Mouse (Mus musculus) kidney, postnatal 25 days (tissue): Measurements from ENCODE around the gene Esr1.

Experiments
- DNase-seq, 2 experiments: peaks; one replicate each; pipeline ENCODE4 v3.0.0; 2021; ENCODE audit warnings: mixed read lengths in 2 of 2

The Esr1 gene

DNA sequence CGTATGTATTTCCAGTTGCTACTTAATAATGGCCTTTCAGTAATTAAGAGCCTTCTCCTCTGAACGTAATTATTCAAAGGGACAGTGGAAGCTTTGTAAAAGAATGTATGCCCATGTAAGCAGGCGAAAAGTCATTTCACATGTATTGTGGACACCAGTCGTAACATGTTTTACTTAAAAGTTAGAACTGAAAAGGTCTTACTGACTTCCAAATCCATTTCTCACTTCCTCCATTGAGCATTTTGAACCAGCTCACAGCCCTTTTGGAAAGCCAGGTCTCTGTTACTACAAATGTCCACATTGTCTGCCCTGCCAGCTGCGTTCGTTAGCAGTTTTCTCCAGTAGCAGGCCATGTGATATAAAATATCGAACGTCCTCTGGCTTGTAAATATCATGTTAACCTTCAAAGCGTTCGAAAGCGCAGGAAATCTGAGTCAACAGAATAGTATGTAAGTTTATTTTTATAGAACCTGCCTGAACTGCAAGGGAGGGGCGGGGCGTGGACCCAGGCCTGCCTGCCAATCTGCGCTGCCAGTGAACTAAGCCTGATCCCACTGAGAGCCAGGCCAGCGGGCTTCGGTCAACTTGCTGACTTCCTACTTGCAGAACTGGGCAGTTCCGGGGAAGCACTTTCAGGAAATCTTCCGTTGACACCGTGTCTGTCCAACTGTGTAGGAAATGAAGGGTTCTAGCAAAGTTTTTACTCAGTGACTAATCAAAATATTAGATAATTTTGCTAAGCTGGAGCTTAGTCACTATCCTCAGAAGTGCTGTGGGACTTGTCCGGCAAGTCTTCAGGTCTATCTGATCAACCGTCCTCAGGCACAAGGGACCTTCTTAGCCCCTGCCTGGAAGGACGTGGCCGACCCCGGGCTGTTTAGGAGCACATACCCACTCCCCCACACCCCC is 9.5 kb downstream of the Esr1 start:
- peak; percentile 75 to 87 for DNase-seq

- no peak for DNase-seq
Measured at GRCm38 (mm10) chr10:4621505-4621815, 10.1 kb downstream of the Esr1 start.

DNA sequence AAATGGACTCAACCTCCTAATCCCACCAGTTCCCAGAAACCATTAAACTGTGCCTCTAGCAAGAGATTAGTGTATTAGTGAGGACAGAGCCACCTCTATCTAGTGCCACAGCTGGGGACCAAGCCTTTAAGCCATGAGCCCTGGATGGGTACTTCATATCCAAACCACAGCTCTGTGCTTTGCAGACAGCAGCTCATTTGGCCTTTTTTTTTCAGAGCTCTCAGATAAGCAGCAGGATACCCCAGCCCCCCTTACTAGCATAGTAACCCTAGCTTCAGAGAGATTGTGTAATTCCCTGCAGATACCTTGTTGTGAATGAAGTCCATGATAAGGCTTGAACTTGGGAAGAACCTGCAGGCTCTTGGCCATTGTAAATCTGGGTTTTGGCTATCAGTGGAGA is 11.9 kb downstream of the Esr1 start:
- DNase-seq: no peak

- peak; percentile 27 to 63 for DNase-seq
Measured at GRCm38 (mm10) chr10:4624581-4624980, 13.2 kb downstream of the Esr1 start.

GRCm38 (mm10) chr10:4625300-4625699 is 13.9 kb downstream of the Esr1 start:
- DNase-seq: no peak

GRCm38 (mm10) chr10:4626432-4626831 is 15.0 kb downstream of the Esr1 start:
- peak in 1 of 2 experiments; percentile 21 for DNase-seq

DNA sequence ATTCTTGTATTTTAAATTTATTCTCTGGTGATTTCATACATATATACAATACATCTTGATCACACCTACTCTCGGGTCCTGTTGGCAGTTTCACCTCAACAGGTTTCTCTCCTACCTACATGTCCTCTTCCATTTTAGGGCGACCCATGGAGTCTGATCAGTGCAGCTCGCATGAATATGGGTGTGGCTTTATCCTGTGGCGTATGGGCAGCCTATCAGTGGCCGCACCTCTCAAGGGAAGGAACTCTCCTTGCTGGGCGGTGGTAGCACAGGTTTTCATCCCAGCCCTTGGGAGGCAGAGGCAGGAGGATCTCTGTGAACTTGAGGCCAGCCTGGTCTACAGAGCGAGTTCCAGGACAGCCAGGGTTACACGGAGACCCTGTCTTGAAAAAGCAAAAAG is 15.6 kb downstream of the Esr1 start:
- DNase-seq: no peak

GRCm38 (mm10) chr10:4627415-4627814 is 16.0 kb downstream of the Esr1 start:
- no peak for DNase-seq

- DNase-seq: no peak
Measured at GRCm38 (mm10) chr10:4629314-4629713, 17.9 kb downstream of the Esr1 start.

GRCm38 (mm10) chr10:4632211-4632704 is 20.9 kb downstream of the Esr1 start:
- DNase-seq: no peak

GRCm38 (mm10) chr10:4633287-4634030 is 22.1 kb downstream of the Esr1 start:
- DNase-seq: no peak

GRCm38 (mm10) chr10:4635740-4636139 is 24.3 kb downstream of the Esr1 start:
- peak in 1 of 2 experiments; percentile 29 for DNase-seq

DNA sequence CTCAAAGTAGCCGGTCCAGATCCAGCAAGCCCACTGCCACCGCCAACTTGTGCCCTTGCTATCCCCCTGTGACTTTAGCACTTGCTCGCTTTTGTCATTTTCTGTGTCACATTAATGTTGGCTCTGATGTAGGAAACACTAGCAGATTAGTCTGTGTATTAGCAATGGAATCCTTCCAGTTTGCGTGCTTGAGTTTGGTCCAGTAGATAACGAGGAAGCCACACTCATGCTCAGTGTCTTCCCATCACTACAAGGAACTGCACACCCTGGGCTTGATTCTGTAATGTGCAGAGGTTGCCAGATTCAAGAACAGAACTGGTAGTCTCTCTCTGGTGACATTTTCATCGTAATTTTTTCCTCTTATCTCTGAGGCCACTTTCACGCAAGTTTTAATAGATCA is 34.7 kb downstream of the Esr1 start:
- DNase-seq: no peak

- DNase-seq: no peak
Measured at GRCm38 (mm10) chr10:4646851-4647250, 35.5 kb downstream of the Esr1 start.

DNA sequence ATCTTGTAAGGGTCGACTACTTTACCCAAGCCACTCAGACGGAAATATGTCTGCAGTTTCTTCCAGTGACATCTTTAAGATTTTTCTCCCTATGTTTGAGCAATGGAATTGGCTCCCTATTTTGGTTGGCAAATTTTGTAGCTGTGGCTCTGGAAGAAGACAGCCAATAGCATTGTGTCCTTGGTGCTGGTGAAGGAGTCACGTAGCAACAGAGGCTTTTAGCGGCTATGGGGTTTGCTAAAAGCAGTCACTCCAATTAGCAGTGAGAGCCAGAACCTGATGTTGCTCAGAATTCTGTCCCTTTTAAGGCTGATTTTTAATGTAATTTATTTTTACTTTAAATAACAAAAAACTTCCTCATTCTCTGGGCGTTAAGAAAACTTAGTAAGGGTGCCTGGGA is 54.0 kb downstream of the Esr1 start:
- DNase-seq: no peak

DNA sequence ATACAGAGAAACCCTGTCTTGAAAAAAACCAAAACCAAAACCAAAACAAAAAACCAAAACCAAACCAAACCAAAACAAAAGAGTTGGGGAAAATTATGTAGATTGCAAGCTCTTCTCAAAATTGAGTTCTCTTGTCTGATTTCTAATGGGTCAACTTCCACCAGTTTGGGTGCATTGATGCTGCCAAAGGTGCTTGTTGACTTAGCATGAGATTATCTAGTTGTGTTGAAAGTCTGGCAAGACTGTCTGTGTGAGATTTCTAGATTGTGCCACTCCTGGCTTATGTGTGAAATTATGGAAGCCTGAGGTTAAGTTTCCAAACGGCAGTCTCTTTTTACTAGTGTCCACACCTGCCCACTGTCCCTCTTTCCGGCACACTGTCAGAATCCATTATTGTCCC is 55.6 kb downstream of the Esr1 start:
- DNase-seq: no peak

DNA sequence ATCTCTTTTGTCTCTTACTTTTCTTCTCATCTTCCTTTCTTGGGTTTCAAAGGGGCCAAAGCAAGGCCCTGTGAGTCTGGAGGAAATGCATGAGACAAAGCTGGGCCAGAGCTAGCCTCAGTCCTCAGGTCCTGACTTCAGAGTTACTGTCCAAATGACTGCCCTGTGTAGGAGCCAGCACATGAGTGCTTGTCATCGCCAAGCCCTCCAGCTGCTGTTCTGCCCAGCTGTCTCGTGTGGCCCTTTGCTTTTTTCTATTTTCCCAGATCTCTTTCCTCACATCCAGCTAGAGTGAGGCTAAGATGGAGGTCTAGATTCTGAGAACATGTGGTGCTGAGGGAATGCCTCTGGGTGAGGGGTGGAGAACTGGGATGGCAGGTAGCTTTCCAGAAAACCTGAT is 58.7 kb downstream of the Esr1 start:
- DNase-seq: no peak

- peak; percentile 39 to 81 for DNase-seq
Measured at GRCm38 (mm10) chr10:4671876-4672275, 60.5 kb downstream of the Esr1 start.

DNA sequence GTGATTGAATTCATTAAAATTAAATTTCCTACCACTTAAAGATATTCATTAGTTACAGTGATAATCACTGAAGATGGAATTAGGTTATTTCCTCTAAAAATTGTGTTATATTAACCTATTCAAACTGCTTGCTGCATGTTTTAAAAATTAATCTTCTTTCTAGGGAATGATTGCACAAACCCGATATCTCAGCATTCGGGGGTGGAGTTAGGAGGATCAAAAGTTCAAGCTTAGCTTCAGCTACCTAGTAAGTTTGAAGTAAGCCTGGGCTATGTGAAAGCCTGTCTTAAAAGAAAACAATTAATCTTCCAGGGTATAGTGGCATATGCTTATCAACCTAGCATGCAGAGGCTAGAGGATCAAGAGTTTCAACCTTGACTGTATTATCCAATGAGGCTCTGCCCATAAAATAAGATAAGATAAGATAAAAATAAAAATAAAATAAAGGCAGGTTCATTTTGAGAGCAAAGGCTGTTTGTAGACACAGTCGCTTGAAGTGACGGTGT is 62.0 kb downstream of the Esr1 start:
- no peak for DNase-seq

DNA sequence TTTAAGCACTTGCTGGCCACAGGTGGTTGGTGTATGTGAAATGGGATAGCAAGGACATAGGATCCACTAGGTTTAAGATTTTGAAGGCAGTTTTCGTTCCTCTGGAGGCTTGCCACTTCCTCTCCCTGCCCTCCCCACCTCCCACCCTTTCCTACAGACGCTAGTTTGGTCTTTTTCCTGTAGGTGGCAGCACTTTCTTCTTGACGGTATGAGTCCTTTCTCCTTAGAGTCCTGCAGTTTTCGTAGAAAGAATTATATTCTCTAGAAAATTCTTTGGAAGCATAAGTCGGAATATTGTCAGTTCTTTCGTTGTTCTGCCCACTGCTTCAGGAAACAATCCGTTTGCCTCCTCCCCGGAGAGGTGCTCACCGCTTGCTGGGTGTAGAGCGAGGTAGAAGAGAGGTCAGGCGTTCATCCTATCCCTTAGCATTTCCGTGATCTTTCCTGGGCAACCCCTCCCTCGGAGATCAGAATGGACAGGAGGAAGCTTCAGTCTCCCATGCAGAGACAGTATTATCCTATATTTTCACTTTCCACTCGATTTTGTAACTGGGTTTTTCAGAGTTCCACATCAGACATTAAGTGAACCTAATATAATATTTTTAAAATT is 63.7 kb downstream of the Esr1 start:
- peak in 1 of 2 experiments; percentile 57 for DNase-seq

DNA sequence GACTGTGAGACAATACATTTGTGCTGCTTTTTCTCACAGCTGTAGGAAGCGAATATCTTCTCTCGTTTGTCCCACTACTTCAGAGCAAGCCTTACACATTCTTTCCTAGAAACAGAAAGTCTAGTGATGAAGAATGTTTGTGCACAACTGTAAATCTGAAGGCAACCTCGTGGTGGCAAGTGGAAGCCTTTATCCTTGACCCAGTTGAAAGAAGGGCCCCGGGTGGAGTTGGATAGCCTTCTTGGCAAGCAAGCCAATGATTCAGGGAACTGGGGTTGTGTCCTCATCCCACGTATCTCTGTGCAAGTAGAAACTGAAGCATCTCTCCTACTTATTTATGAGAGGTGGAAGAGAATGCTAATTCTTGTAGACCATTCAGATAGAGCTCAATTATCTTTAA is 71.7 kb downstream of the Esr1 start:
- DNase-seq: no peak

DNA sequence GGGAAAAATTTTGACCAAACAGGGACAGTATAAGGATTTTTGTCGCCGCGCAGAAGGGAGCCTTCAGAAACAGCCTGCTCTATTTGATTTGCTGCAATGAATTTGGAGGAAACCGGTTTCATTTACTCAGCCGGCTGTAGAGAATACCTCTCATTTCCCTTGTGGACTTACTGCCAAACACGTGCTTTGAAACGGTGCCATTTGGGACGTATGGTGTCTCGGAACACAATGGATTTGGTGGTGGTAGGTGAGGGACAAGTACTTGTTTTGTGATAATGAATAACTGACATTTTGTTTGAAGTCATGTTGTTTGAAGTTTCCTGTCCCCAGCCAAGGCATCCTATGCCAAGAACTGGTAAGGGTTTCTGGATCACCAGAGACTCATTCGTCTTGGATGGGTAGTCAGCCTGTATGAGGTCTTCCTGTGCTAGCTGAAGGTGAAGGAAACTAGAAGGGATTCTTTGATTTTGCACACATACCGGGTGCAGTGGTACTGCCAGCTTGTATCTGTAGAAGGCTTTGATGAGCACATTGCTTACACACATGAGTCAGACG is 72.4 kb downstream of the Esr1 start:
- DNase-seq: peak in 1 of 2 experiments; percentile 4

DNA sequence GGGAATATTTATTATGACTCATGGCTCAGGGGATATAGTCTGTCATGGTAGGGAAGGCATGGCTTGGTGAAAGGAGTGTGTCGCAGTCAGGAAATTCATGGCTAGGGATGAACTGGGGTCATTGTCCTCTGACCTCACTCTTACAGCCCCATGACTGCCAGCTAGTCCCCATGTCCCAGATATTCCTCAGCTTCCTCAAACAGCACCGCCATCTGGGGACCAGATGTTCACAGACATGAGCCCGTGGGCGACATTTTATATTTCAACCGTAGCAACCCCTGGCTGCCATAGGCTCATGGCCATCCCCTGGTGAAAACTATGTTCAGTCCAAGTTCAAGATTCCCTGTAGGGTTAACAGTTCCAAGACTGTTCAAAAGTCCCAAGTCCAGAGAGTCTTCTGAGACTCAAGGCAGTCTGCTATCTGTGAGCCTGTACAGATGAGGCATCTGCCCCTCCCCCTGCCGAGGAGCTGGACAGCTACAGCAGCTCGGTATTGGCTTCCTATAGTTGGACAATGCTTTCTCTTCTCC is 83.0 kb downstream of the Esr1 start:
- DNase-seq: no peak
